Mouse (Mus musculus) heart, adult 18-20 months (tissue): Measurements from ENCODE around the gene Dvl1. TPM values are rescaled to one million over a fixed set of nuclear protein-coding genes. Genes with fewer than 3 reads are reported as not detected.
A peak's percentile ranks its signal among the peaks of the same experiment; 100 is the strongest.

Source experiments
- DNase-seq, 2 experiments: peaks; one replicate each; pipeline ENCODE4 v3.0.0; 2021 to 2022; ENCODE audit warnings: mixed read lengths in 1 of 2
- total RNA-seq, 2 experiments: library from RNA; stranded (reverse); gene quantifications; 2 replicates each; pipeline ENCODE4 v1.2.3; 2021

Dvl1 gene
- total RNA-seq, 2 experiments from 2014 or later: 45.0 to 51.5 TPM

GRCm38 (mm10) chr4:155839483-155839910 is 7.7 kb upstream of the Dvl1 start, which contains the start of gene Mxra8:
Mxra8 (plus strand) TSS chr4:155839680.
- peak; percentile 87 to 95 for DNase-seq

GRCm38 (mm10) chr4:155840076-155841002 is 6.9 kb upstream of the Dvl1 start:
- DNase-seq: no peak

GRCm38 (mm10) chr4:155841003-155841454 is 6.2 kb upstream of the Dvl1 start:
- DNase-seq: peak; percentile 70 to 80

GRCm38 (mm10) chr4:155841651-155842270 is 5.4 kb upstream of the Dvl1 start:
- DNase-seq: no peak

GRCm38 (mm10) chr4:155843231-155843630 is 4.0 kb upstream of the Dvl1 start:
- no peak for DNase-seq

GRCm38 (mm10) chr4:155847591-155848352 is 570 bp downstream of the Dvl1 start:
- peak; percentile 45 to 55 for DNase-seq

GRCm38 (mm10) chr4:155848434-155849095 is 1.4 kb downstream of the Dvl1 start:
- no peak for DNase-seq

GRCm38 (mm10) chr4:155849391-155849790 is 2.2 kb downstream of the Dvl1 start:
- DNase-seq: no peak

- no peak for DNase-seq
Measured at GRCm38 (mm10) chr4:155849792-155850451, 2.7 kb downstream of the Dvl1 start.

GRCm38 (mm10) chr4:155851368-155851767 is 4.2 kb downstream of the Dvl1 start:
- DNase-seq: no peak

GRCm38 (mm10) chr4:155851951-155852411 is 4.8 kb downstream of the Dvl1 start:
- DNase-seq: peak in 1 of 2 experiments; percentile 44

- DNase-seq: no peak
Measured at GRCm38 (mm10) chr4:155853421-155853820, 6.2 kb downstream of the Dvl1 start.

- no peak for DNase-seq
Measured at GRCm38 (mm10) chr4:155854991-155855390, 7.8 kb downstream of the Dvl1 start.

- DNase-seq: no peak
Measured at GRCm38 (mm10) chr4:155856071-155856470, 8.9 kb downstream of the Dvl1 start.

GRCm38 (mm10) chr4:155856881-155857280 is 9.7 kb downstream of the Dvl1 start:
- DNase-seq: no peak

- peak in 1 of 2 experiments; percentile 56 for DNase-seq
Measured at GRCm38 (mm10) chr4:155859318-155859717, 12.1 kb downstream of the Dvl1 start.

GRCm38 (mm10) chr4:155861787-155862186 is 14.6 kb downstream of the Dvl1 start:
- no peak for DNase-seq

GRCm38 (mm10) chr4:155863001-155863400 is 15.8 kb downstream of the Dvl1 start, which contains the start of gene Tas1r3:
Tas1r3 (minus strand) TSS chr4:155863362.
- no peak for DNase-seq

- peak in 1 of 2 experiments; percentile 39 for DNase-seq
Measured at GRCm38 (mm10) chr4:155868614-155869298, 21.6 kb downstream of the Dvl1 start.

- DNase-seq: peak; percentile 98
Measured at GRCm38 (mm10) chr4:155869317-155870033, 22.3 kb downstream of the Dvl1 start, which contains the start of the genes Cptp and Ints11. Cptp (minus strand) TSS chr4:155869440. Ints11 (plus strand) TSS chr4:155869546.
